Mouse (Mus musculus): ENCODE data around the gene Gm14085.

DNA sequence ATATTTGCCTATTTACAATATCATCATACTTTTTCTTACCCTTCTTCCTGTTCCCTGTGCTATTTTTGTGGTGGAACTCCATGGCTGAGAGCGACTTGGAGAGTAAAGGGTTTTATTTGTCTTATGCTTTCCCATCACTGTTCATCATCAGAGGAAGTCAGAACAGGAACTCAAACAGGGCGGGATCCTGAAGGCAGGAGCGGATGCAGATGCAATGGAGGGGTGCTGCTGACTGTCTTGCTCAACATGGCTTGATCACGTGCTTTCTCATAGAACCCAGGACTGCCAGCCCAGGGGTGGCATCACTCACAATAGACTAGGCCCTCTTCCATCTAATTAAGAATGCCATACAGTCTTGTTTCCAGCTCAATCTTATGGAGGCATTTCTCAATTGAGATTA is 34.4 kb upstream of the Gm14085 start:
- no peak for TF ChIP-seq POLR2A (IDR thresholded peaks at IDR 0.05; ENCODE audit: insufficient read depth, low read length)
- no peak for TF ChIP-seq EP300 (IDR thresholded peaks at IDR 0.05; ENCODE audit: insufficient read depth, low read depth, low read length)
- TF ChIP-seq CTCF (IDR thresholded peaks at IDR 0.05; ENCODE audit: low read depth, low read length), result no peak

Data from ES-Bruce4 (cell line).